Mouse (Mus musculus): ENCODE data around the gene Pdc.
"Not testable (repeated sequence)": the region's sequence is repeated elsewhere in the genome, so short reads cannot be mapped to it uniquely, and the experiment has no call there.

The Pdc gene

GRCm38 (mm10) chr1:150319205-150319604, at the start of gene Pdc:
Gene Pdc (plus strand): TSS chr1:150319417.
- DNase-seq: no peak

GRCm38 (mm10) chr1:150294051-150294450, 25.2 kb upstream of the Pdc start:
- not testable (repeated sequence) for DNase-seq

- no peak for DNase-seq
Observed at GRCm38 (mm10) chr1:150307599-150307998, 11.6 kb upstream of the Pdc start.

GRCm38 (mm10) chr1:150335111-150335510, 15.9 kb downstream of the Pdc start:
- DNase-seq: no peak

GRCm38 (mm10) chr1:150360864-150361263, 41.6 kb downstream of the Pdc start:
- no peak for DNase-seq

- no peak for DNase-seq
Observed at GRCm38 (mm10) chr1:150372895-150373294, 53.7 kb downstream of the Pdc start.

GRCm38 (mm10) chr1:150374247-150374646, 55.0 kb downstream of the Pdc start:
- no peak for DNase-seq

Data from thymus, postnatal 25 days (tissue).